Mouse (Mus musculus) liver, embryonic 14.5 days (tissue): Measurements from ENCODE around the gene Ccdc137. TPM values are rescaled to one million over a fixed set of nuclear protein-coding genes. Genes with fewer than 3 reads are reported as not detected.
A peak's percentile ranks its signal among the peaks of the same experiment; 100 is the strongest.
"Not testable (repeated sequence)": the region's sequence is repeated elsewhere in the genome, so short reads cannot be mapped to it uniquely, and the experiment has no call there.

Source experiments
- ATAC-seq: fragments of 200-750 bp; cut with Nextera tagmentation; 2 replicates; pipeline ENCODE4 v1.8.0; 2017; ENCODE audit warnings: moderate number of reproducible peaks, mild to moderate bottlenecking, moderate library complexity; ENCODE audit not compliant: insufficient read depth
- DNase-seq, 3 experiments: peaks; one replicate each; pipeline ENCODE4 v3.0.0-alpha.2; 2012 to 2013; ENCODE audit warnings: low read depth in 3 of 3, low spot score in 3 of 3
- H3K27ac ChIP-seq: fragments of 300-500 bp; sonication (generic); 2 replicates; pipeline ENCODE4 v1.5.1; 2014; ENCODE audit warnings: moderate library complexity, mild to moderate bottlenecking, control low read depth, inconsistent platforms
- H3K27me3 ChIP-seq: fragments of 300-500 bp; sonication (generic); 2 replicates; pipeline ENCODE4 v1.6.1; 2014; ENCODE audit warnings: mild to moderate bottlenecking, low read length, moderate library complexity; ENCODE audit not compliant: control insufficient read depth, insufficient read depth
- H3K36me3 ChIP-seq: fragments of 300-500 bp; sonication (generic); replicated peaks from 2 replicates; pipeline ENCODE4 v1.6.1; 2014; ENCODE audit warnings: low read depth; ENCODE audit not compliant: control insufficient read depth, insufficient read depth
- H3K4me1 ChIP-seq, 2 experiments: fragments of 200-500 bp in 1 of 2; fragments of 300-500 bp in 1 of 2; sonication (generic) in 1 of 2; replicated peaks; 2 replicates each; pipeline ENCODE4 v1.6.1; 2012 to 2014; ENCODE audit warnings: antibody characterized with exemption in 1 of 2, inconsistent platforms in 1 of 2, low read length in 1 of 2; ENCODE audit not compliant: control insufficient read depth in 2 of 2, insufficient read depth in 2 of 2
- H3K4me2 ChIP-seq: fragments of 300-500 bp; sonication (generic); 2 replicates; pipeline ENCODE4 v1.6.1; 2014; ENCODE audit warnings: low read depth, mild to moderate bottlenecking, control low read depth, moderate library complexity
- H3K4me3 ChIP-seq, 2 experiments: fragments of 200-500 bp in 1 of 2; fragments of 300-500 bp in 1 of 2; sonication (generic) in 1 of 2; 2 replicates each; pipeline ENCODE4 v1.5.1; 2012 to 2014; ENCODE audit warnings: low read depth in 2 of 2, low read length in 2 of 2, mild to moderate bottlenecking in 2 of 2, control low read depth in 1 of 2, inconsistent platforms in 1 of 2, moderate library complexity in 1 of 2; ENCODE audit not compliant: insufficient read depth in 1 of 2
- H3K9ac ChIP-seq: fragments of 300-500 bp; sonication (generic); replicated peaks from 2 replicates; pipeline ENCODE4 v1.6.1; 2014; ENCODE audit warnings: mild to moderate bottlenecking, control low read depth, moderate library complexity
- H3K9me3 ChIP-seq: fragments of 300-500 bp; sonication (generic); 2 replicates; pipeline ENCODE4 v1.6.1; 2016; ENCODE audit warnings: low read length, mixed read lengths; ENCODE audit not compliant: control insufficient read depth
- CTCF ChIP-seq: IDR thresholded peaks from 2 replicates; pipeline ENCODE4 v1.5.1; 2016; ENCODE audit warnings: antibody characterized with exemption, low read depth, control low read depth
- EP300 ChIP-seq: IDR thresholded peaks from 2 replicates; pipeline ENCODE4 v1.6.1; 2016; ENCODE audit warnings: antibody characterized with exemption, low read depth
- WGBS: fragments of 180-500 bp; shearing (Covaris S2); extraction: QIAGEN DNeasy Blood & Tissue Kit; methylation state at CpG from one replicate; pipeline ENCODE4 v1.1.7; 2014; ENCODE audit not compliant: insufficient replicate concordance; 5-methylcytosine and 5-hydroxymethylcytosine counted together
- polyA plus RNA-seq, 2 experiments: library from polyadenylated mRNA; depleted of rRNA in 1 of 2; stranded (reverse) in 1 of 2; unstranded in 1 of 2; fragments of >200 nt; fragmentation: Nextera tagmentation in 1 of 2; extraction: Ambion mirVana in 1 of 2; gene quantifications; 2 replicates each; pipeline versions ENCODE4 v1.2.1 to v1.2.3; 2012 to 2014

Gene Ccdc137
- 13.7 and 15.9 TPM in 2 replicates for polyA plus RNA-seq (2012; rRNA removed)
- 11.0 and 11.1 TPM in 2 replicates for polyA plus RNA-seq (2014; fragmentation: Nextera tagmentation; extraction: Ambion mirVana)

DNA sequence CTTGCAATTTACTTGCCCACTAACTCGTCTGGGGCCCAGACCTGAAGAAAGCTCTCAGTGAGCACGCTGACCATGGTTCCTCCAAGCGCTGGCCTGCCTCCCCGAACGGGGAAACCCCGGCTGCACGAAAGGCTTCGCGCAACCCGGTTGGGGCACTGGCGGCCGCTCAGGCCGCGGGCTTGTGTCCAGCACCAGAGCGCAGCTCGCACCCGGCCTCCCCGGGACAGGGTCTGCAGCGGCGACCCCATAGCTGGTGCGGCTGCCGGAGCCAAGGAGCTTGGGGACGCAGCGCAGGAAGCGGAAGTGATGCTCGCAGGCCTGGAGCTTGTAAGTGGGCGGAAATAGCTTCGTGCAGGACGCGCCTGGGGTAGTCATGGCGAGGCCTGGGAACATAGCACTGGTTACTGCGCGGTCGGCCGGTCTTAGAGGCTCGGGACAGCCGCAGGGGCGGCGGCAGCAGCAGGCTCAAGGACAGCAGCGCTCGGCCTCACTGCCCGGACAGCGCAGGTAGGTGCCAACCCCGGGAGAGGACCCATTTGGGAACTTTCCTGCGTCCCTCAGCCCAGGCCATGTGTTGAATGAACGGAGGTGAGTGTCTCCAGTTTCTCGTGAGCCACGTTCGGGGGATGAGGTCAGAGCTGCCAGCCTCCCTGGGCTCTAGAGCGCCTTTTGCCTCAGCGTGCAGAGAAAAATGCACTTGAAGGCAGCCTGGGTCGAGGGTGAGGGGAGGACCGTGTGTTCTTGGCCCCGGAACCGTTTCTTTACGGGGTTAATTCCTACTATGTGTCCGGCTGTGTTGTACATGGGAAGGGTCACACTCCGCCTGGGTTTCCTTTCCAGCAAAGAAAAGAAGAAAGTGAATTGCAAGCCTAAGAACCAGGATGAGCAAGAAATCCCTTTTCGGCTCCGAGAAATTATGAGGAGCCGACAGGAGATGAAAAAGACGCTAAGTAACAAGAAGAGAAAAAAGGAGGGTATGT is at the start of gene Ccdc137, which contains the start of gene Oxld1:
Ccdc137 (plus strand) TSS at position 344 of the 980 bp plus-strand sequence.
Oxld1 (minus strand) TSS at position 297 of the 980 bp plus-strand sequence.
- H3K9ac ChIP-seq = peak within 1 kb of the TSS; percentile 92
- ATAC-seq = peak; percentile 82
- DNase-seq = peak; percentile 62 to 67 (median 66)
- H3K4me1 ChIP-seq = peaks cover 22 to 29% of the 10 kb centered on the region in 2 experiments
- peak within 1 kb of the TSS; percentile 73 for H3K4me2 ChIP-seq
- peak within 1 kb of the TSS; percentile 77 for H3K27ac ChIP-seq
- TF ChIP-seq CTCF (no peak), EP300 (no peak)
- 2% methylated on average over 62 of the region's 62 CpGs for WGBS
- H3K36me3 ChIP-seq = peaks cover 18% of the 10 kb centered on the region
- H3K9me3 ChIP-seq = no peaks in the 10 kb centered on the region
- peak within 1 kb of the TSS; percentile 88 to 98 for H3K4me3 ChIP-seq
- H3K27me3 ChIP-seq = no peaks in the 10 kb centered on the region

DNA sequence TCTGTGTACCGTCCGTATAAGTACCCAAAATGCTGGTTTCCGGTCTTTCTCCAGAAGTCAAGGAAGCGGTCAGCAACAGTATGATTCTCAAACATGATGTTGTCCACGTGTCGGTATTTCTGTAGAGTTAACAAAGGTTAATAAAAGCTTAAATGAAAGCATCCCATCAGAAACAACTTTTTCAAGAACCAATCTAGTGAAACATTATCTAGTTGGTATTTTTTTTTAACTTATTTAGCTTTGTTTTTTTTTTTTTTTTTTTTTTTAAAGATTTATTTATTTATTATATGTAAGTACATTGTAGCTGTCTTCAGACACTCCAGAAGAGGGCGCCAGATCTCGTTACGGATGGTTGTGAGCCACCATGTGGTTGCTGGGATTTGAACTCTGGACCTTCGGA is 44.3 kb upstream of the Ccdc137 start:
- H3K4me3 ChIP-seq, H3K27me3 ChIP-seq, H3K4me1 ChIP-seq, H3K4me2 ChIP-seq, H3K9me3 ChIP-seq, ATAC-seq, H3K27ac ChIP-seq, DNase-seq, H3K9ac ChIP-seq: not testable (repeated sequence)
- peaks cover 89% of the 10 kb centered on the region for H3K36me3 ChIP-seq
- WGBS = 91% methylated on average over 7 of the region's 10 CpGs

DNA sequence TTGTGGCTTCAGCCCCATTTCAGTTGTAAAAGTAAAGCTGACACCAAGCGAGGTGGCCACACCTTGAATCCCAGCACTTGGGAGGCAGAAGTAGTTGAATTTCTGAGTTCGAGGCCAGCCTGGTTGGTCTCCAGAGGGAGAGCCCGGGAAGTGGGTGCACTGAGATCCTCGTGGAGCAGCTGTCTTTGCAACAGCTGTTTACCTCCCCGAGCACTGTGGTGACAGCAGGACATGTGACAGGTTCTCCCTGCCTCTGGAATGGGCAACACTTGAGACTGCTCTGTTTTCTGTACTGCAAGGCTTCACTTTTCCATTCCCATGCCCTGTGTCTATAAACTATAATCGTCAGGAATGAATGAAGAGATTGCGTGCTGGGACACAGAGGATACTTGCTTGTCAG is 40.1 kb upstream of the Ccdc137 start:
- DNase-seq = no peak
- whole genome bisulfite sequencing = 88% methylated on average over 7 of the region's 7 CpGs
- ATAC-seq = no peak

DNA sequence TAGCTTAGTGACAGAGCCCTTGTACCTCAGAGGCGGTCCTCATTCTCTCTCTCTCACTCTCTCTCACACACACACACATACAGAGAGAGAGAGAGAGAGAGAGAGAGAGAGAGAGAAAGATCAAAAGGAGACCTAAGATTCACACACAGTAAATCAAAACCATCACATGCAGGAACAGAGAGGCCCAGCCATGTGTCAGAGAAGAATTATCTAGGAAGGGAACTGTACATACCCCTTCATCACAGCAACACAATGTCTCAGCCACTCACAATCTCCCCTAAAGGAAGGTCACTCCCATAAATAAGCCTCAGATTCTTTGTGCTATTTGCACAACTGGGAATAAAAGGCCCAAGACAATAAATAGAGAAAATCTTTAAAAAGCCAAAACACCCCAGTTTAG is 39.3 kb upstream of the Ccdc137 start:
- TF ChIP-seq EP300 (no peak), CTCF (no peak)
- Histone ChIP-seq H3K4me1 (no peaks in the 10 kb centered on the region), H3K4me2 (no peak overlapping the region), H3K27ac (no peak overlapping the region), H3K9me3 (no peaks in the 10 kb centered on the region), H3K9ac (no peak overlapping the region), H3K36me3 (peaks cover 87% of the 10 kb centered on the region), H3K4me3 (no peak overlapping the region), H3K27me3 (no peaks in the 10 kb centered on the region)
- DNase-seq = no peak
- no peak for ATAC-seq
- 84% methylated on average over 1 of the region's 1 CpGs for WGBS

More for the DNA sequence above, 40.1 kb upstream of the Ccdc137 start:
- Histone ChIP-seq H3K4me3 (no peak overlapping the region), H3K27ac (no peak overlapping the region), H3K4me1 (no peaks in the 10 kb centered on the region), H3K9me3 (no peaks in the 10 kb centered on the region), H3K36me3 (peaks cover 88% of the 10 kb centered on the region), H3K27me3 (no peaks in the 10 kb centered on the region), H3K9ac (no peak overlapping the region), H3K4me2 (no peak overlapping the region)
- no peak for TF ChIP-seq CTCF
- no peak for TF ChIP-seq EP300
